Mouse (Mus musculus) heart, embryonic 14.5 days (tissue): ENCODE data around the gene Bysl. TPM values are rescaled to one million over a fixed set of nuclear protein-coding genes. Genes with fewer than 3 reads are reported as not detected.

Source experiments
- ATAC-seq: fragments of 200-750 bp; cut with Nextera tagmentation; 2 replicates; pipeline ENCODE4 v1.8.0; 2017; ENCODE audit warnings: low read depth, moderate TSS enrichment; ENCODE audit not compliant: insufficient number of reproducible peaks, insufficient read depth, low FRiP score
- H3K27ac ChIP-seq, 2 experiments: fragments of 200-500 bp in 1 of 2; fragments of 300-500 bp in 1 of 2; sonication (generic) in 1 of 2; replicated peaks in 1 of 2; 2 replicates each; pipeline ENCODE4 v1.5.1; 2012 to 2014; ENCODE audit warnings: low read depth in 2 of 2, low read length in 2 of 2, control low read depth in 1 of 2, mild to moderate bottlenecking in 1 of 2, mixed read lengths in 1 of 2; ENCODE audit not compliant: control insufficient read depth in 1 of 2, insufficient read depth in 1 of 2
- H3K27me3 ChIP-seq: fragments of 300-500 bp; sonication (generic); 2 replicates; pipeline ENCODE4 v1.6.1; 2014; ENCODE audit warnings: mild to moderate bottlenecking, low read length, control low read depth; ENCODE audit not compliant: control insufficient read depth, insufficient read depth
- H3K36me3 ChIP-seq: fragments of 300-500 bp; sonication (generic); 2 replicates; pipeline ENCODE4 v1.6.1; 2014; ENCODE audit warnings: mild to moderate bottlenecking, control low read depth, low read length, mixed read lengths; ENCODE audit not compliant: control insufficient read depth, insufficient read depth
- H3K4me1 ChIP-seq, 2 experiments: fragments of 200-500 bp in 1 of 2; fragments of 300-500 bp in 1 of 2; sonication (generic) in 1 of 2; 2 replicates each; pipeline ENCODE4 v1.6.1; 2012 to 2014; ENCODE audit warnings: low read length in 2 of 2, control low read depth in 1 of 2, mixed read lengths in 1 of 2; ENCODE audit not compliant: control insufficient read depth in 2 of 2, insufficient read depth in 2 of 2
- H3K4me2 ChIP-seq: fragments of 300-500 bp; sonication (generic); 2 replicates; pipeline ENCODE4 v1.6.1; 2014; ENCODE audit warnings: mild to moderate bottlenecking, low read length
- H3K4me3 ChIP-seq, 2 experiments: fragments of 200-500 bp in 1 of 2; fragments of 300-500 bp in 1 of 2; sonication (generic) in 1 of 2; 2 replicates each; pipeline ENCODE4 v1.5.1; 2012 to 2014; ENCODE audit warnings: low read length in 2 of 2, mild to moderate bottlenecking in 2 of 2, control low read depth in 1 of 2, low read depth in 1 of 2, moderate library complexity in 1 of 2; ENCODE audit not compliant: control insufficient read depth in 1 of 2, insufficient read depth in 1 of 2
- H3K9ac ChIP-seq: fragments of 300-500 bp; sonication (generic); 2 replicates; pipeline ENCODE4 v1.6.1; 2014; ENCODE audit warnings: mild to moderate bottlenecking, low read length
- H3K9me3 ChIP-seq: fragments of 300-500 bp; sonication (generic); 2 replicates; pipeline ENCODE4 v1.6.1; 2016; ENCODE audit warnings: low read length, control low read depth; ENCODE audit not compliant: control insufficient read depth
- WGBS: fragments of 180-500 bp; shearing (Covaris S2); extraction: QIAGEN DNeasy Blood & Tissue Kit; methylation state at CpG from one replicate; pipeline ENCODE4 v1.1.7; 2014; 5-methylcytosine and 5-hydroxymethylcytosine counted together
- polyA plus RNA-seq: library from polyadenylated mRNA; unstranded; fragments of >200 nt; fragmentation: Nextera tagmentation; extraction: Ambion mirVana; gene quantifications from 2 replicates; pipeline ENCODE4 v1.2.1, GENCODE M21; 2014

The Bysl gene
- polyA plus RNA-seq, 1 experiment from 2014 or later: 18.7 TPM

GRCm38 (mm10) chr17:47646683-47647082 lies 35.4 kb upstream of the Bysl start:
- Histone ChIP-seq H3K4me3 (no peak overlapping the region), H3K4me2 (no peak overlapping the region), H3K9me3 (no peaks in the 10 kb centered on the region), H3K36me3 (peaks cover 8% of the 10 kb centered on the region), H3K4me1 (no peaks in the 10 kb centered on the region), H3K27ac (no peak overlapping the region), H3K9ac (no peak overlapping the region), H3K27me3 (no peaks in the 10 kb centered on the region)
- WGBS: 95% methylated on average over 1 of the region's 1 CpGs
- ATAC-seq: no peak

GRCm38 (mm10) chr17:47642992-47643391 lies 31.7 kb upstream of the Bysl start:
- Histone ChIP-seq H3K9ac (no peak overlapping the region), H3K36me3 (no peaks in the 10 kb centered on the region), H3K9me3 (no peaks in the 10 kb centered on the region), H3K4me1 (no peaks in the 10 kb centered on the region), H3K4me3 (no peak overlapping the region), H3K27ac (no peak overlapping the region), H3K4me2 (no peak overlapping the region), H3K27me3 (no peaks in the 10 kb centered on the region)
- no peak for ATAC-seq
- 88% methylated on average over 2 of the region's 2 CpGs for WGBS

GRCm38 (mm10) chr17:47633999-47634770 lies 22.9 kb upstream of the Bysl start:
- ATAC-seq: no peak
- no peak overlapping the region for H3K4me2 ChIP-seq
- peaks cover 4 to 11% of the 10 kb centered on the region in 2 experiments for H3K4me1 ChIP-seq
- H3K9me3 ChIP-seq: no peaks in the 10 kb centered on the region
- H3K36me3 ChIP-seq: 0 out of 2 replicates have a peak, but pooled peaks cover 2% of the 10 kb centered on the region
- no peak overlapping the region for H3K4me3 ChIP-seq
- 77% methylated on average over 7 of the region's 7 CpGs for WGBS
- no peak overlapping the region for H3K27ac ChIP-seq
- no peaks in the 10 kb centered on the region for H3K27me3 ChIP-seq
- no peak overlapping the region for H3K9ac ChIP-seq

- Histone ChIP-seq H3K27me3 (no peaks in the 10 kb centered on the region), H3K36me3 (0 out of 2 replicates have a peak, but pooled peaks cover 7% of the 10 kb centered on the region), H3K4me3 (no peak overlapping the region), H3K9ac (no peak overlapping the region), H3K9me3 (no peaks in the 10 kb centered on the region), H3K4me1 (peaks cover 4 to 19% of the 10 kb centered on the region in 2 experiments), H3K4me2 (no peak overlapping the region), H3K27ac (no peak overlapping the region)
- ATAC-seq: no peak
- WGBS: 65% methylated on average over 4 of the region's 4 CpGs
Observed at GRCm38 (mm10) chr17:47632181-47632840, 21.0 kb upstream of the Bysl start.

GRCm38 (mm10) chr17:47630678-47631065 lies 19.4 kb upstream of the Bysl start, which contains the start of gene Usp49:
TSS of gene Usp49 (plus strand) at chr17:47630690.
- H3K36me3 ChIP-seq: peaks cover 18% of the 10 kb centered on the region
- H3K9ac ChIP-seq: peak within 1 kb of the TSS; percentile 86
- H3K4me1 ChIP-seq: peaks cover 4 to 19% of the 10 kb centered on the region in 2 experiments
- no peaks in the 10 kb centered on the region for H3K9me3 ChIP-seq
- peak within 1 kb of the TSS; percentile 87 to 99 for H3K4me3 ChIP-seq
- H3K27ac ChIP-seq: peak within 1 kb of the TSS; percentile 64 to 91
- ATAC-seq: no peak
- H3K4me2 ChIP-seq: peak within 1 kb of the TSS; percentile 99
- 1% methylated on average over 3 of the region's 3 CpGs for WGBS
- H3K27me3 ChIP-seq: no peaks in the 10 kb centered on the region

- Histone ChIP-seq H3K4me3 (peak overlapping the region; percentile 87 to 99), H3K9me3 (no peaks in the 10 kb centered on the region), H3K27me3 (no peaks in the 10 kb centered on the region), H3K9ac (peak overlapping the region; percentile 86), H3K4me1 (peaks cover 4 to 19% of the 10 kb centered on the region in 2 experiments), H3K4me2 (peak overlapping the region; percentile 99), H3K36me3 (peaks cover 23% of the 10 kb centered on the region), H3K27ac (peak overlapping the region; percentile 64 to 91)
- peak; percentile 70 for ATAC-seq
- under 1% methylated on average over 59 of the region's 61 CpGs for WGBS
Observed at GRCm38 (mm10) chr17:47629717-47630677, 18.7 kb upstream of the Bysl start.
